Mouse (Mus musculus): ENCODE measurements around the gene Mep1a.

DNA sequence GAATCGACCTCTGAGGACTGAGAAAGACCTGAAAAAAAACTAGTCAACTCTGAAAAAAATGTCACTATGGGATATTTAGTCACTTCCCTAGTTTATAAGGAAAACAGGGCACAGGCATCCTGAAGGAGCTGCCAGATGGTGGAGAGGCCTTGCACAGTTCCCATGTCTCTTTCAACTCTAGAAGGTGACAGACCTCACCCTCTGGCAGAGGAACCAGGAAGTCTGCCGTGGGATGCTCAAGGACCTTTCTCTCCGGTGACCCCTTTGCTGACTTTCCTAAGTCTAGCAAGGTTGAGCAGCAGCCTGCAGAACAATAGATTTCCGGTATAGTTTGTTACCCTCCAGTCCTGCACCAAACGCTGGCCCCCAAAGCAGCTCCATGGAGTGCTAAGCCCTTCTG, 70.9 kb downstream of the Mep1a start:
- TF ChIP-seq POLR2A (IDR thresholded peaks at IDR 0.05; ENCODE audit: low read depth, low read length) (no peak), CTCF (conservative IDR thresholded peaks at IDR 0.05; ENCODE audit: insufficient read depth, insufficient read length, low read depth, low read length) (no peak)
